Mouse (Mus musculus): ENCODE data around the gene Gpr22. TPM values are rescaled to one million over a fixed set of nuclear protein-coding genes. Genes with fewer than 3 reads are reported as not detected.

The Gpr22 gene
- total RNA-seq (2022) = not detected

DNA sequence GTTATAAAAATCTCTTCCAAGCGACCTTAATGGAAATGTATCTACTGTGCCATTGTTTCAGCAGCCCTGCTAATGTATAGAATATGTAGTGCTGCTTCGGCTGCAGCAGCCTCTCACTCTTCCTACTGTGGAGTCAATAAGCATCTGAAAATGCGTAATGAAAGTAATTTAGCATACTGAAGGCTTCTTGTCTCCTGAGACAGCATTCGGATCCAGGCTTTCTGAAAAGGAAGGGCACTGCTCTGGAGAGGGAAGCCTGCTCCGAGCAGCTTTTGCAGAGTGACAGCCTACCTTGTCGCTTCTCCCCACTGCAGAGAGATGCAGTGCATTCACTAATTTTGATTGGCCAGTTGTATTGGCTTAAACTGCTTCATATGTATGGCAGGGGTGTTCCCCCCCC lies at the start of gene Gpr22:
Gene Gpr22 (minus strand): TSS at position 348 of the 400 bp plus-strand sequence.
- no peak for DNase-seq (ENCODE audit: low spot score in 2 of 2)

DNA sequence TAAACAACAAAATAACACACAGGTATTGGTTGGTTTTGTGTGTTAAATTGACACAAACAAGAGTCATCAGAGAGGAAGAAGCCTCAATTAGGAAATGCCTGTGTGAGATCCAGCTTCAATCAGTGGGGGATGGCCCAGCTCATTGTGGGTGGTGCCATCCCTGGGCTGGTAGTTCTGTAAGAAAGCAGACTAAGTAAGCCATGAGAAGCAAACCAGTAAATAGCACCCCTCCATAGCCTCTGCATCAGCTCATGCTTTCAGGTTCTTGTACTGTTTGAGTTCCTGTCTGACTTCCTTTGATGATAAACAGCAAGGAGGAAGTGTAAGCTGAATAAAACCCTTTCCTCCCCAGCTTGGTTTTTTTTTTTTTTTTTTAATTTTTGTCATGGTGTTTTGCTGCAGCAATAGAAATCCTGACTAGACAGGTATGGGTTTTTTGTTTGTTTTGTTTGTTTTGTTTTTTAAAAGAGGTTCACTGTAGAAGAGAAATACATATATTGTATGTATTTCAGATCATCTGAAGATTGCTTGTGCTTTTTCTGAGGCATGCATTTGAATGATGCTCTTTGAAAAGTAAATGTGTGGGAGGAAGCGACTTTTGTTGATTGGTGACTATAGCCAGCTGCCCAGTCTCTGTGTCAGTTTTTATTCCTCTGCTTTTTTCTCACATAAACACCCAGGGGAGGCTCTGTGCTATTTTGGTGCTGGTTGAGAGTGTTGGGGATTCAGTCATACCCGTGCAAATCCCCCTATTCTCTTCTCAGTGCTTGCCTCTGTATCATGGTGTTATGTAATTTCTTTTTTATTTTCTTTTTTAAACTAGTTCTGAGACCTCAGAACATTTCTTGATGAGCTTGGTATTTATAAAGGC lies 42.4 kb upstream of the Gpr22 start:
- DNase-seq (ENCODE audit: low spot score in 2 of 2) = no peak

DNA sequence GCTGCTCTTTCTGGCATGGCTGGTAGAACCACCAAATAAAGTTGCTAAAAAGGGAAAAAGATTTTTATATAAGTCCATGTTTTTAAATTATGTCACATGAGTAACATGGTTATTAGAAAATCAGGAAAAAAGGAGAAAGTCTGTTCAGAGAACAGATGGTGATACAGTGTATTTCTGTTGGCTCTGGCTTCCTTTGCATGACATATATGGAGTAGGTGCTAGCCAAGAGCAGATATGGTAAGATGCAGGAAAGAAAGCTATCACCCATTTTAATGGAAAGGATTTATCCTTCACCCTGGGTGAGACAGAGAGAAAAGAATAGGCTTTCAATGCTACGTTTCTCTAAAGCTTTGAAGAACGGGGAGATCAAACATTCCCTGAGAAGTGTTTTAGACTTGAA lies 40.7 kb upstream of the Gpr22 start:
- DNase-seq (ENCODE audit: low spot score in 2 of 2) = no peak

DNA sequence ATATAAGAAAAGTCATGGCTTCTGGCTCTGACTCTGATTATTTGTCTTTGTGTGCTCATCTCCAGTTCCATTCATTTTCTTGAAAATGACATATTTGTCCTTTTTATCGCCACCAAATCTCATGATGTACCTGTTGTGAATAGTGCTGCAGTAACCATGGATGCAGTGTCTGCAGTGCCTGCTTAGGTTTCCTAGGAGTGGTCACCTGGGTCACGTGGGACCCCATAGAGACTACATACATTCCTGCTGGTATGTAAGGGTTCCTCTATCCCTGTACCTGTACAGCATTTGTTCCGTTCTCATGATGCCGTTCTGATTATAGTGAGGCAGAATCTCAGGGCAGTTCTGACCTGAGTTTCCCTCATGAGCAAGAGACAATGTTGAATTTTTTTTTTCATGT lies 36.1 kb upstream of the Gpr22 start:
- no peak for DNase-seq (ENCODE audit: low spot score in 2 of 2)

DNA sequence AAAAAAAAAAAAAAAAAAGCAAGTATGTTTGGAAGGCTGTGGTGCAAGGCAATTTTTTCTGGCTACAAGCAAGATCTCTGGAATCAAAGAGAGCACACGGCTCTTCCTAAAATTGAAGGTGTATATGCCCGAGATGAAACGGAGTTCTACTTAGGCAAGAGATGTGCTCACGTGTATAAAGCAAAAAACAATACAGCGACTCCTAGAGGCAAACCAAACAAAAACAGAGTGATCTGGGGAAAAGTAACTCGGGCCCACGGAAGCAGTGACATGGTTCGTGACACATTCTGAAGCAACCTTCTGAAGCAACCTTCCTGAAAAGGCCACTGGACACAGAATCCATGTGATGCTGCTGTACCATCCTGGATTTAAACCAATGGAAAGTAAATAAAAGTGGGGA lies 33.6 kb upstream of the Gpr22 start:
- DNase-seq (ENCODE audit: low spot score in 2 of 2) = no peak

DNA sequence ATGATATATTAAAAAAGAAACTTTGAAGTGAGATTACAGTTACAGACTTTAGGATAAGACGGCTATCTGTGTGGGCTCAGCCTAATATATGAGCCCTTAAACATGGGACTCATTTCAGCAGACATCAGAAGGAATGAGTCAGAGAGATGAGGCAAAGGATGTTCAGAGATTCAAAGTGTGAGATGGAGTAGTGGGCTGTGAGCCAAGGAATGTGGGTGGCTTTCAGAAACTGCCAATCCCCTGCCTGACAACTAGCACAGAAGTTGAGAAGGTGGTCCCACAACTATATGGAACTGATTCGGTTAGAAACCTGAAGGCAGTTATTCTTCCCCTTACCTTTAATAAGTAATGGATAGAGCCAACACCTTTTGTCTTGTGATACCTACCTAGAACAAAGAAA lies 20.9 kb upstream of the Gpr22 start:
- DNase-seq (ENCODE audit: low spot score in 2 of 2) = no peak

DNA sequence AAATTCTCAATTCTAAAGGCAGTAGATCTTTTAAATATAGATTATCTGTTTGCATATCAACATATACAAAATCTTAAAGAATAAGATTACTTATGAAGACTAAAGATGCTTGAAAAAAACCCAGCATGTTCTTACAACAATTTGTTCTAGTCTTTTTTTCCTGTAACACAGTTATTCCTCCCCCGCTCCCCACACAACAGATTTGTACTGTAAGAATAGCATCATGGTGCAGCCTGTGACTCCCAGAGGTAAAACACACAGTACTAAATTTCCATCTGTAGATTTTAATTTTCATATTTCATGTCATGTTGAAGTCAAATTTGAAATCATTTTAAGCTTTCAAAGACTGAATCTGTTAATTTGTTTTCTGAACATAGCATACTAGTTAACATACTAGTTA lies 16.4 kb upstream of the Gpr22 start:
- DNase-seq (ENCODE audit: low spot score in 2 of 2) = no peak

DNA sequence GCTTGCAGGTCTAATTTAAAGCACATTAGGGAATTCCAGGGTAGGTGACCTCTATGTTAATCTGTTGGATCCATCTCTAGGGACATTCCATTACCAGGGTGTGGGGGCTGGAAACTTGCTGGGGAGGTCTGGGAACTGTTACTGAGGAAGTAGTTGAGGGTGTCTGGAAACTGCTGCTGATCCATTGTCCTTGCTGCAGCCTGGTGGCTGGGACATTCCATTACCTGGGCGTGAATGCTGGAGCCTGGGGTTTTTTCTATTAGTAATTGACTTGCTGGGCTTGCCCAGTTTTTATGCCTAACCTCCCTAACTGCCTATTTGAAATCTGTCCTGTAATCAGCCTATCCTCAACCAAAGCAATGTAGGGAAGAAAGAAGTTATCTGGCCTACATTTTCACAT lies 13.0 kb upstream of the Gpr22 start:
- no peak for DNase-seq (ENCODE audit: low spot score in 2 of 2)

DNA sequence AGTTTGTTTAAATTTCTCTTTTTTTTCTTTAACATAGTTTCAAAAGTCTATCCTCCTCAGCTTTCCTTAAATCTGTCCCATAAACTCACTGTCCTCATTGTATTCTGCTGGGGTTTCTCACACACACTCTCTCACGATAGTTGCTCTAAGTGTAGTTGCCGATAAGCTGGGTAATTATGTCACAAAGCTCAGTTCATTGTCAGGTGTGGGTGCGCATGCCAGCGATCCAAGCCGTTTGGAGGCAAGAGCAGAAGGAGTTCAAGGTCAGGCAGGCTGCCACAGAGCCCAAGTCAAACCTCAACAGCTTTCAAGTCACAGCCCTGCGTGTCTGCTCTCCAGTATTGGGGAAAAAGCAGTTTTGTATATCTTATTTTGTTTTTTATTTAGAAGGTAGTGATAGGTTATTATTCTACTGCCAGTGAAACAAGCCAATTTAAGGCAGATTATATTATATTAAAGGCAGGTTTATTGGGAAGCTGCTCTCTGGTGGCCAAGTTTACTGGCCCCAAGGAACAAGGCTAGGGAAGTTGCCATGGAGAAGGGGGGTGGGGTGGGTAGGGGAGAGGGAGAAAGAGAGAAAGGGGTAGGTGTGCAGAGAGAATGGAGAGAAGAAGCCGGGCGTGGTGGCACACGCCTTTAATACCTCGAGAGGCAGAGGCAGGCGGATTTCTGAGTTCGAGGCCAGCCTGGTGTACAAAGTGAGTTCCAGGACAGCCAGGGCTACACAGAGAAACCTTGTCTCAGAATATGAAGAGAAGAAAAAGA lies 11.9 kb upstream of the Gpr22 start:
- no peak for DNase-seq (ENCODE audit: low spot score in 2 of 2)

DNA sequence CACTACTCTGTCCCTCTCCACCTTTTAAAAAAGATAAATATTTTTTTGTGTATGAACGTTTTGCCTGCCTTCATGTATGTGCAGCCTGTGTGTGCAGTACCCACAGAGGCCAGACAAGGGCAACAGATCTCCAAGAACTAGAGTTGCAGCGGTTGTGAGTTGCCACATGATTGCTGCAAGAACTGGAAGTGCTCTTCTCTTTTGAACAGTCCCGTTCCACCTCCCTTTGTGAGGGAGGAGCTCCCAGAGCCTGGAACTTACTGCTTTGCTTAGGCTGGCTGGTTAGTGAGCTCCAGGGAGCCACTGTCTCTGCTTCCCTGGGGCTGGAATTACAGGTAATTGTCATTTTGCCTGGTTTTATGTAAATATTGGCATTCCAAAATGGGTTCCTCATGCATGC lies 10.8 kb upstream of the Gpr22 start:
- DNase-seq (ENCODE audit: low spot score in 2 of 2) = no peak

DNA sequence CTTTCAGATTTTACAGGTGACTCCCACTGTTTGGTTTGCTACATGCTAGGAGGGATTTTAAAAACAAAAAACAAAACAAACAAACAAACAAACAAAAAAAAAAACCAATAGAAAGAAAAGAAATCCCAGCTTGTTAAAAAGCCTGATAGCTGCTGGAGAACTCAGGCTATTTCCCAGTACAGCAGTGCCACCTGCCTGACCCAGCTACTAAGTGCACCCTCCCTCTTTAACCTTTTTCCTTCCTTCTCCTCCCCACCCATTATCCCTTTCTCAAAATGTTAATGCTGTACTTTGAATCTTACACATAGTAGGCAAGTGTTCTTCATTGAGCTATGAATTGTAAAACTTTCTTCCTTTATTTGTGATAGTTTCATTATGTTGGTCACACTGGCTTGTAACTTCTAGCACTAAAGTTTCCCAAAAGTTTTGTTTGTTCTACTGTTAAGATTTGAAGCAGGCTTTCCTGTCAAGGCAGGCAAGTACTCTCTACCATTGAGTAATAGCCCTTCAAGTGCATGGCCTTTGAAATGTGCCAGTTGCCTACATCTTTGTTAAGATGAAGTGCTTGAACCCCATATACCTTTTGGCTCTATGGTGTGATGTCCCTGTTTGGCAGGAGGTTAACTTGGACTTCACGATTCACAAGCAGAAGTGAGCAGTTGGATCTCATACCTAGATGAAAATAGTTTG lies 6.0 kb upstream of the Gpr22 start:
- DNase-seq (ENCODE audit: low spot score in 2 of 2) = no peak

DNA sequence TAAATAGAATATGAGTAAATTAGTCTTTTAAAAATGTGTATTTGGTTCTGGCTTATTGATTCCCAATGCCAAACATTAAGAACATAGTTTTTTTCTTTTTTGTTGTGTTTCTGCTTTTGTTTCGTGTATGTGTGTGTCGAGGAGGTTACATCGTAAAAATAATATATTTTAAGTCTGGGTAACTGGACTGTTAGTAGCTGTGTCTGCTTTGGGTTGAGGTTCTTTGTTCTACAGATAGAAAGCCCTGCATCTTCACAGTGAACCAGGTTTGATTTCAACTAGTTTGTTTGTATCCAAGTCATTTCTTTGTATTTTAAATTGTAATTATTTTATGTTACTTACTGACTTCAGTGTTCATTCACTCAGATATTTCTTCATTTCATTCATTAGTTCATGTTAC lies 323 bp upstream of the Gpr22 start:
- no peak for DNase-seq (ENCODE audit: low spot score in 2 of 2)

DNA sequence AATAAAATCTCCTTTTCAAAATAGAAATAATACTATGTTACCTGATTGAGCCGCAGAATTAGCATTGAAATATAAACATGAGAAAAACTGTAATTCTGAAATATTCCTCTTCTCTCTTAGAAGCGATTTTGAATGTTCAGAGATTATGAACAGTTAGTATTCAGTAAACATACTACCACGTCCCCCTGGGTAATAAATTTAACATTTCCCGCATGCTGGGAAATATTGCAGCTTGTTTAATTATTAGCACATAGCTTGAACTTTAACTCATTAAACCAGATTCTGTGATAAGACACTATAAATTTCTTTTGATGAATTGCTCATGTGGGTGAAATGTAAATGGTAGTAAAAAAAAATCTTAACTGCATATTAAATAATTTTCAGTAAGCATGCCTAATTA lies 1.0 kb downstream of the Gpr22 start:
- no peak for DNase-seq (ENCODE audit: low spot score in 2 of 2)

DNA sequence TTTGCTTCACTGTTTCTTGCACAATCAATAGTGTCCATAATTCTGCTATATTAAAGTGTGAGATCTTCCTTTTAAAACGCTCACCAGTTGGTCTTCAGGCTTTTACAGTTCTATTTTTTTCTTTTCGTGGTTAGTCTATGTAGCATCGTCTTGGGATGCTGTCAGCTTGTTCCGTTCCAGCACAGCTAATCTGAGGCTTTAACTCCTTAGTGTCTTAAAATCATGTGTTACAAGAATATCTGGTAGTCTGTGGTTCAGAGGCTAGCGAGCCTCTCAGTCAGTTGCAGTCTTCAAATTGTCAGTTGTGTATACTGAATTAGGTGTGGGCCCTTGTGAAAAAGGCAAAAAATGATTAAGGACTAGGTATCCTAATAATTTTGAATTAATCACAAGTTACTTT lies 1.5 kb downstream of the Gpr22 start:
- no peak for DNase-seq (ENCODE audit: low spot score in 2 of 2)

DNA sequence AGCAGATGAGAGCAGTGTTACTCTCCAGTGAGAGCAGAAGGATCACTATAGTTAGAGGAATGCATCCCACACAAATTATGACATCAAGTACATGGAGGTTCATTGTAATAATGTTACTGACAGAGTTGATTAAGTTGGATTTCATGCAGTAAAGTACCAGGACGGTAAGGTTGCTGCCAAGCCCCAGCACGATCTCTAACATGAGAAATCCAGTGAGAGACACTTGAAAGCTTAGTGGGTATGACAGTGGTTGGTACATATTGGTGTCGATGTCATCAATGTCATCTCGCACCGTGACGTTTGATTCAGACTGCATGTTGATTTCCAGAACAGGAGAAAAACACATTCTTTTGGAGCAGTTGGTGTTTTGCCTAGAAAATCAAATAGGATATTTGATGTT lies 4.1 kb downstream of the Gpr22 start:
- DNase-seq (ENCODE audit: low spot score in 2 of 2) = no peak

DNA sequence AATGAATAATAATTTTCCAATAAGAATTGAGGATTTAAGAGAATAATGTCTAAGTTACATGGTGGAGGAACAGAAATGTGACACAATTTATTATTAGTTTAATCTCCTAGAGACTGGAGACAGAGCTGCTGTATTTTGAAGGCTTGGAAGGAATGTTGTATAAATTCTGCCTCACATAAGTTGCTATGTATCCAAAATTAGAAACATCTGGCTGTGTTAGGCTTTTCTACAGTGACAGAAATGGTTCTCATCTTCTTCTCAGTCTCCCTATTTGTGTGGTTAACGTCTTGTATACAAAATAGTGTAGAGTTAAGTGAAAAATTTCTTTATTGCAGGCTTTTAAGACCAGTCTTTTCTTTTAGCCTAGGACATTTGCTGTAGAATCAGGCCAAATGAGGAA lies 6.2 kb downstream of the Gpr22 start:
- DNase-seq (ENCODE audit: low spot score in 2 of 2) = no peak

DNA sequence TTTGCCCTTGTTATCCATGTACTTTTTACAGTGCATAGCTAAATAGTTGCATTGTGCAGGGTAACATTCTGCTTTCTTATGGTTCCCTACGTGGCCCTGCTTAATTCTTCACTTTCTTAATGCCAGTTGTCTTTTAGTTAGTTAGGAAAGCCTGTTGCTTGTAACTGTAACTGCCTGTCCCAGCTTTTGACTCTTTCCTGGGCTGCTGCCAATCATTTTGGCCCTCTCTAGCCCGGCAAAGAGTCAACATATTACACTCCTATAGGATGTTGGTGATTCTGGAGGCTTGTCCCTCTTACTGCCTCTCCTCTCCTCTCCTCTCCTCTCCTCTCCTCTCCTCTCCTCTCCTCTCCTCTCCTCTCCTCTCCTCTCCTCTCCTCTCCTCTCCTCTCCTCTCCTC lies 7.6 kb downstream of the Gpr22 start:
- DNase-seq (ENCODE audit: low spot score in 2 of 2) = no peak

DNA sequence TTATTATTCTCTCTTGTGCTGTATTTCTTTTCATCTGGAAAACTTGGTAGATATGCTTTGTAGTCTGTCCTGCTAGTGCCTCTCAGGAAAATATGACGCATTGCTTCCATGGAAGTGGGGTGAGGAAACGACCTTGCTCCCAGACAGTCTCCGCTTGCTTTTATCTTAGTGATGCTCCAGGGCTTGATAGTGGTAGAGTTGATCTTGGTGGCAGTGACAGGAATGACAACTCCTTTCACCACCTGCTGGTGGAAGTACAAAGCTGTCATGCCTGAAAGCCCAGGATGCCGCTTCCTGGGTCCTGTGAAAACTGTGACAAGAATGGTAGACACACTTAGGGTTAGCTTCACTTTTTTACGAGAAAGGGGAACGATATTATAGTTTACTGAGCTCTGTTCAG lies 9.8 kb downstream of the Gpr22 start:
- no peak for DNase-seq (ENCODE audit: low spot score in 2 of 2)

DNA sequence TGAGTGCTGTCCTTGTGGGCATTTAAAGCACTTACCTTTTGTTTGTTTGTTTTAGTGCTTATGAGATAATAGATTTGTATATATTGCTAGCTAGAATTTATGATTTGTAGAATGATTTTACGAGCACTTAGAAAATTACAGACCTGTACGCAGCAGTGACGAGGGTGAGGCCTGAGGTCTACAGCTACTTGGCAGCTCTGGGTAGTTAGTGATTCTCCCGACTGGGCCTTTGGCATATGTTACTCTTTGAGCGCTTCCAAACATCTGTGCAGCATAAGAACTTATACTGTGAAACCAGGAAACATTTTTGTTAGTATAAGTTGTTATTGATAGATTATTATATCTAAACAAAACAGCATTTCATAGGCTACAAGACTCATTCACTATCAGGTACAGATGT lies 12.3 kb downstream of the Gpr22 start:
- no peak for DNase-seq (ENCODE audit: low spot score in 2 of 2)

DNA sequence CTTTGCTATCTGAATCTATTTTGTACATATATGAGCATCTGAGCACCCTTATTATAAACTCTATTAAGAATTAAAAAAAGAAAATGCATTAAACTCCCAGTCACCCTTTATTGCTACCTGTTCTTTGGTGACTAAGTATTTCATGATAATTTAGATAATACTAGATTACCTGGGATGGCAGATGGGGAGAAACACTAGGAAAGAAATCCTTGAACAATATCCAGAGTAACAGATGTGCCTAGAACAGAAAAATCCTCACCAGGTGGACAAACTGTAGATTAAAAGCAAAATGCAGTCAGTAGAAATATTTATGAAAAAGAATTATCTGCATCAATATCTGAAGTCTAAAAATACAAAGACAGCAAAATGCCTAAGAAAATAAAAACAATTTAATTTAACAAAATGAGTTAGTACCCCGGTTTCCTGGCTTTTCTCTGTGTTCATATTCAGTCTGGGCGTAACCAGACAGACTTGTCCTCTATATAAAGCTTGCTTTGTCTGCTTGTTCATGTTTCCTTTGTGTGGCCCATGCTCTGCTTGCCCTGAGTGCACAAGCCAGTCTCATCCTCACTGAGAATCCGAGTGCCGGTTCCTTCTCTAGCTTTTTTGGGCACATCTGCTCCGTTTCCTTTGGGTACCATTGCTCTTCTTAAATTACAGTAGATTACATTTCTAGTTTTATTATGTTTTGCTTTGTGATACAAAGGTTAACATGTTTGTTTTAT lies 13.0 kb downstream of the Gpr22 start:
- no peak for DNase-seq (ENCODE audit: low spot score in 2 of 2)

DNA sequence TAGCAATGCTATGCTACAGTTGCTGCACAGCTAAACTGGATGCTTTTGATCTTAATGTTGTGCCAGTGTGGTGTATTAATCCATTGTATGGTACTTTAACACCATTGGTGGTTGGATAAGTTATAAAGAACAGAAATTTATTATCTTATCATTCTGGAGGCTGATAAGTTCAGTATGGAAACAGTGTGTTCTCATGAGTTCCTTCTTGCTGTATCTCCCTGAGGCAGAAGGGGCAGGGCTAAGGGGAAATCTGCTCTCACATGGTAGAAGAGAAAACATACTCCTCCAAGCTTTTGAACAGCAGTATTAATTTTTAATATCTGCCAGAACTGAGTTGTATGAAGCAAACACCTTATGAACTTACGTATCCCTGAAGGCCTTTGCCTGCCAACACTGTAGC lies 20.5 kb downstream of the Gpr22 start:
- no peak for DNase-seq (ENCODE audit: low spot score in 2 of 2)

DNA sequence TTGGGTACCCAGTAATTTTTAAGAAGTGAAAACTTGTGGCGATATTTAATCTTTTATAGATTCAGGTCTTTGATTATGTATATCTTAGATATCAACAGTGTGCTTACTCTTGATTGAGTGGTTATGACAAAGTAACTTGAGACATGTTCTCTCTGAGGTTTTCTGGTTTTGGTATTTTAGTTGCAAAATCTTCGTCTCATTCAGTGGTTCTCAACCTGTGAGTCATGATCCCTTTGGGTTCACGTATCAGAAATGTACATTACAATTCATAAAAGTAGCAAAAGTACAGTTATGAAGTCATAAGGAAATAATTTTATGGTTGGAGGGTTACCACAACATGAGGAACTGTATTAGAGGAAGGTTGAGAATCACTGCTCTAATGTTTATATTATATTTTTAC lies 27.1 kb downstream of the Gpr22 start:
- DNase-seq (ENCODE audit: low spot score in 2 of 2) = no peak

All from gastrocnemius, adult 8-10 months (tissue).